26 mouse cellular contexts compared by ENCODE assay signal in the genomic region with DNA sequence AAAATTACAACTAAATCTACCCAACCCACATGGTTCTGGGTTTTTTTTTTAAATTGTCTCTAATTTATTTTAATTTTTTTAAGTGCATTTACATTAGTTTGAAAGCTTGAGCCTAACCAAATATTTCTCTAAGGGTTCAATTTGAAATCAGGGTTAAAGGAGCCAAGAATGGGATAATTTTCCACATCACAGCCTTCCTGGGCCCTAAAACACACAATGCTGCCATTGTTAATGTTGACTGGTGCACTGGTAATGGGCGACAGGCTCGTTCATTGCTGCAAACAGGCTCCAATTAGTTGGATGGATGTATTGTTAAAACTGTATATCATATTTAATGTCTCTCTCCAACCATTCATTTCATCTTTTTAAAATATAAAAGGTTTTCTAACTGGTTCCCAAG. TPM values are rescaled to one million over a fixed set of nuclear protein-coding genes. Genes with fewer than 3 reads are reported as not detected.
"Had no signal": no experiment of that assay in that cellular context is flagged by ENCODE, and none has a peak within 500 bp of the region (broad histone marks: within the 10 kb centered on the region; RNA-seq: fewer than 3 reads in every experiment).

No protein-coding gene starts in this region.

- H3K27ac ChIP-seq: gastrocnemius, adult 2 months; heart, adult 2 months; heart, embryonic 13.5 days; heart, embryonic 15.5 days; hindbrain, embryonic 13.5 days; hindbrain, embryonic 15.5 days; hindbrain, postnatal 0 days; kidney, embryonic 15.5 days; kidney, postnatal 0 days; limb, embryonic 10.5 days; limb, embryonic 12.5 days; liver, embryonic 13.5 days had no signal

- H3K9ac ChIP-seq: heart, embryonic 13.5 days; heart, embryonic 15.5 days; hindbrain, embryonic 13.5 days; hindbrain, embryonic 15.5 days; kidney, embryonic 15.5 days; limb, embryonic 12.5 days; liver, embryonic 13.5 days had no signal

- H3K9me3 ChIP-seq: heart, embryonic 15.5 days; limb, embryonic 10.5 days; liver, embryonic 13.5 days had no signal

- H3K4me3 ChIP-seq: gastrocnemius, adult 2 months; heart, adult 2 months; heart, embryonic 13.5 days; heart, embryonic 15.5 days; hindbrain, embryonic 13.5 days; hindbrain, embryonic 15.5 days; kidney, embryonic 15.5 days; limb, embryonic 10.5 days; limb, embryonic 12.5 days; liver, embryonic 13.5 days had no signal

- H3K27me3 ChIP-seq: heart, embryonic 13.5 days; heart, embryonic 15.5 days; hindbrain, embryonic 13.5 days; hindbrain, embryonic 15.5 days; kidney, embryonic 15.5 days; limb, embryonic 12.5 days; liver, embryonic 13.5 days had no signal

- H3K4me1 ChIP-seq: heart, embryonic 13.5 days; heart, embryonic 15.5 days; hindbrain, embryonic 13.5 days; hindbrain, embryonic 15.5 days; kidney, embryonic 15.5 days; limb, embryonic 10.5 days; limb, embryonic 12.5 days; liver, embryonic 13.5 days had no signal

- H3K36me3 ChIP-seq: heart, embryonic 13.5 days; heart, embryonic 15.5 days; hindbrain, embryonic 13.5 days; hindbrain, embryonic 15.5 days; kidney, embryonic 15.5 days; limb, embryonic 10.5 days; limb, embryonic 12.5 days; liver, embryonic 13.5 days had no signal

- DNase-seq: gastrocnemius, adult 2 months; gastrocnemius, postnatal 10 days; gastrocnemius, postnatal 25 days; heart, adult 11 months; heart, adult 2 months; heart, postnatal 14 days; heart, postnatal 36 days; kidney, adult 11 months; kidney, postnatal 14 days; layer of hippocampus, adult 9-11 months; layer of hippocampus, postnatal 36 days; liver; liver, embryonic 13.5 days had no signal

- ATAC-seq: hindbrain, postnatal 0 days; intestine, embryonic 16.5 days had no signal

- H3K4me2 ChIP-seq: heart, embryonic 11.5 days; heart, embryonic 13.5 days; heart, embryonic 15.5 days; hindbrain, embryonic 13.5 days; hindbrain, embryonic 15.5 days; kidney, embryonic 15.5 days; limb, embryonic 12.5 days; liver, embryonic 11.5 days; liver, embryonic 13.5 days had no signal

RNA-seq across cellular contexts. Expression of a gene that starts 48.8 kb away (rescaled TPM):
- total RNA-seq: gastrocnemius, adult 2 months; gastrocnemius, postnatal 25 days; heart, adult 2 months; heart, postnatal 36 days had no signal
- polyA plus RNA-seq: heart, embryonic 13.5 days; heart, embryonic 15.5 days; heart, postnatal 0 days; limb, embryonic 10.5 days; limb, embryonic 12.5 days had no signal
